Mouse (Mus musculus) embryonic fibroblast, embryonic 13.5 days (primary cell): ENCODE measurements at regions not wholly inside any gene's neighbourhood (a gene's known extent, or its start where the extent isn't known, plus 50 kb on each side); places are given as distances from the start of the nearest gene placed in this dataset.

Source experiments
- CTCF ChIP-seq: IDR thresholded peaks from 2 replicates; pipeline ENCODE4 v1.5.1; 2011; ENCODE audit warnings: mild to moderate bottlenecking, control low read depth, low read length, moderate library complexity, borderline replicate concordance; ENCODE audit not compliant: insufficient read depth
- POLR2A ChIP-seq: IDR thresholded peaks from 2 replicates; pipeline ENCODE4 v1.6.1; 2011; ENCODE audit warnings: low read depth, mild to moderate bottlenecking, control low read depth, low read length, moderate library complexity

DNA sequence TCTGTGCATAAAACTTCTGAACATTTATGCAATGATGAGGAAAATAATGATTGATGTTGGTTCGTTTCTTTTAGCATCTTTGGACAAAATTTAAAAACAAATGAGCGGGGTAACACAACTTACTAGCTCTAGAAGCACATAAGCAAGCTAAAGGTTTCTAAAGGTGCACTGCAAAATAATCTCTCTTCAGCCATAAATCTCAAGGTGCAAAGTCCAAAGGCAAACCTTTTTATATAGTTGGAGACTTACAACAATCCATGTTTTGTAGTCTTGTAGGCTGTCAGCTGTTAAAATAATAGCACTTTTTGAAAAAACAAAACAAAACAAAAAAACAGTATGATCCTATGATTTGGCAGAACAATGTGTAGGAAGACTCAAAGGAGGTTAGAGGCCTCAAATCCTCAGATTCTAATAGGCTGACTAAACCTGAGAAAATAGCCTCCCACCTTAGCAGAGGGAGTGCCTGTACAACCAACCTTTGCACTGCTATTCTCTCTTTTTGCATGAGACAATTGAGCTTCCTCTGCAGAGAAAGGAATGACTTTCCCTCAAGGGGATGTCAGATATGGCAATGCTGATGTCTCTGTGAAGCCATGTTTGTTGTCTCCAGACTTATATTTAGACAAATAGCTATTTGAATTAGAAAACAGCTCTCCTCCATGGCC is 452.9 kb downstream of the Cdh9 start:
- no peak for TF ChIP-seq POLR2A
- no peak for TF ChIP-seq CTCF
